Mouse (Mus musculus): ENCODE data around the gene Tsc1.

- TF ChIP-seq CTCF (IDR thresholded peaks at IDR 0.05; ENCODE audit: control insufficient read depth, insufficient read depth, insufficient read length) (no peak), MAX (IDR thresholded peaks at IDR 0.05) (no peak), MYOD1 (IDR thresholded peaks at IDR 0.05; ENCODE audit: control insufficient read depth, insufficient read length, low read depth) (no peak)
These were observed 86.9 kb downstream of the Tsc1 start for GRCm38 (mm10) chr2:28727786-28728404.
